Mouse (Mus musculus): ENCODE measurements around the gene Casp9. TPM values are rescaled to one million over a fixed set of nuclear protein-coding genes. Genes with fewer than 3 reads are reported as not detected.

The Casp9 gene
- total RNA-seq, 2 experiments from 2014 or later = 13.5 to 13.8 TPM

- no peak for DNase-seq
Observed at GRCm38 (mm10) chr4:141818861-141819260, 25.4 kb downstream of the Casp9 start.

GRCm38 (mm10) chr4:141819316-141819715 lies 25.9 kb downstream of the Casp9 start:
- DNase-seq = no peak

GRCm38 (mm10) chr4:141821178-141821577 lies 27.8 kb downstream of the Casp9 start:
- no peak for DNase-seq

- DNase-seq = peak; percentile 57
Observed at GRCm38 (mm10) chr4:141822089-141822488, 28.7 kb downstream of the Casp9 start.

GRCm38 (mm10) chr4:141822979-141823378 lies 29.6 kb downstream of the Casp9 start:
- DNase-seq = peak; percentile 25

- no peak for DNase-seq
Observed at GRCm38 (mm10) chr4:141826060-141826459, 32.6 kb downstream of the Casp9 start, which contains the start of gene Cela2a. Gene Cela2a (minus strand): TSS chr4:141826160.

DNA sequence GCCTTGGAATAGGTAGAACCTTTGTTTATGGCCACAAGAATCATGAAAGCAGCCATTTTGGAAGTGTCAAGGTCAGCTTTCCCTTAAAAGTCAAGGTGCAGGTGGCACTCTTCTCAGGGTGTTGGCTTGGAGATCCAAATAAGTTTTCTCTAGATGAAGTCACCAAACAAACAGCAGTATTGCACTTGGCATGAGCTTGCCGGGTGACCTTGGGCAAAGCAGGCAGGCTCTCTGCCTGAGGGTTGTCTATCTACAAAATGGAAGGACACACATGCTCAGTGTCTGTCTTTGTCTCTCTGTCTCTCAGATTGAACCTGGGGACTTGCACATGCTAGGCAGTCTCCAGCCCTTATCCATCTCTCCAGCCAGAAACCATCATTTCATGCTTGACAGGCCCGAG lies 34.0 kb downstream of the Casp9 start:
- no peak for DNase-seq

DNA sequence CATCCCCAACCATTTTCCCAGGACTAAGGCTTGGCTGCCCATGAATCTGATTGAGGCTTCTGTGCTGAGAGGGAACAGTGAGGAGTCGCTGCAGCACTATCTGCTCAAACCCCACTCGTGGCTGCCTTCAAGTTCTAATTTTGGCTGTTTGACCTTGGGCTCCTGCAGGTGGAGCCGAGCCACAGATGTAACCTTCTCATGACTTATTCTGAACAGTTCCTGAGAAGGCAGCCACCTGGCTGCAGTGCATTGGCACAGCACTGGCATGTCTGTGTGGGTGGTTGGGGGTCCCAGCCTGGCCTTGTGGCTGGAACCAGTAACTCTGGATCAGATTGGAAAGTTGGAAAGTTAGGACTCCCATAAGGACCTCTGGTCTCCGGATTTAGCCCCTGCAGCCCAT lies 34.8 kb downstream of the Casp9 start:
- no peak for DNase-seq

DNA sequence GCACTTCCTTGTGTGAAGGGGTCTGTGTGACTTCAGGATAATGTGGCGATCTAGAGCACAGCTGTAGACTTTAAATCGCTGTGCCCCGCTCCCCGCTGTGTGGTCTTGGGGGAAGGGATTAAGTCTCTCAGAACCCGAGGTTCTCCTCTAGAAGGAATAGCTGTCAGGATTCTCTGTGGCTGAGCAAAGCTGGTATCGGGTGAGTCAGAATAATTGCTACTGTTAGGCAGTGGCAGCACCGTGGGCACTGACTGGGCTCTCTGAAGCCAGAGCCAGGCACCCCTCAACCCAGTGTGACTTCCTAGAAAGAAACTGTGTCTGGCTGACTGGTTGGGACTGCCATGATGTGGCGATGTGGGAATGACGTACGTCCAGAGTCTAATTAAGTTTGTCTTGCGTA lies 37.0 kb downstream of the Casp9 start:
- DNase-seq = no peak

DNA sequence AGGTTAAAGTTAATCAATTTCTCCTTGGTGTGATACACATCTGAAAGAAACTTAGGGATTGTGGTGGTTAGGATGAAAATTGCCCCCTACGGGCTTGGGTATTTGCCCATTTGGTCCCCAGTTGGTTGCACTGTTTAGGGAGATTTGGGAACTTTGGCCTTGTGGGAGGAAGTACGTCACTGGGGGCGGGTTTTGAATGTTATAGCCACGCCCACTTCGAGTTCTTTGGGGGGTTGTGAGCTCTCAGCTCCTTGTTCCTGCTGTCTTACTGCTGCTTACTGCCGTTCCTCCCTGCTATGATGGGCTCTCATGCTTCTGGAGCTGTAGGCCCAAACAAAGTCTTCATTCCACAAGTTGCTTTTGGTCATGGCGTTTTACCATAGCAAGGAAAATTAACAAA lies 37.9 kb downstream of the Casp9 start:
- no peak for DNase-seq

GRCm38 (mm10) chr4:141833911-141834310 lies 40.5 kb downstream of the Casp9 start:
- no peak for DNase-seq

DNA sequence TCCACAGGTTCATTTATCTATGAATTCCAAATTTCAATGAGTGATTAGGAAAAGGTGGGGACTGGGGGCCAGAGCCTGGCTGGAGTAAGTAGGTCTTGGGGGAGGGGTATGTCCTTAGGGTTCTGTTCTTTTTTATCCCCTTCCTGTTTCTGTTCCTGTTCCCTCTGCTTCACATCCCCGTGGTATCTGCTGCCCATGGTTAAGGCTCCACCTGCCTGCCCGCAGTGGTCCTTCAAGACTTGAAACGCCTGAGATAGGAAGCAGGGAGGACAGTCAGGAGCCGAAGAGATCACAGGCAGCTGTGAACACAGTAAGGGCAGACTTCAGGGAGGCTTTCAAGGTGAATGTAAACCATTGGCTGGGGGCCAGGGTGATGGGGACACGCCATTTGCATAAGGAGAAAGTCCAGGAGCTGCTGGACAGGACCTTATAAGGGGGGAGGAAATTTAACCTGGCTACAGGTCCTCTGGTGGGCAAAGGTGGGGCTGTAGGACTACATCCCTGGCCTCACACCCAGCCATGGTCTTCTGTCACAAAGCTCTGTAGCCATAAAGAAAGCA lies 41.2 kb downstream of the Casp9 start:
- no peak for DNase-seq

- DNase-seq = no peak
Observed at GRCm38 (mm10) chr4:141845999-141846398, 52.6 kb downstream of the Casp9 start, which contains the start of gene Ctrc. Gene Ctrc (minus strand): TSS chr4:141846359.

- peak; percentile 71 for DNase-seq
Observed at GRCm38 (mm10) chr4:141853437-141853836, 60.0 kb downstream of the Casp9 start.

- DNase-seq = peak; percentile 90
Observed at GRCm38 (mm10) chr4:141857422-141857930, 64.1 kb downstream of the Casp9 start.

DNA sequence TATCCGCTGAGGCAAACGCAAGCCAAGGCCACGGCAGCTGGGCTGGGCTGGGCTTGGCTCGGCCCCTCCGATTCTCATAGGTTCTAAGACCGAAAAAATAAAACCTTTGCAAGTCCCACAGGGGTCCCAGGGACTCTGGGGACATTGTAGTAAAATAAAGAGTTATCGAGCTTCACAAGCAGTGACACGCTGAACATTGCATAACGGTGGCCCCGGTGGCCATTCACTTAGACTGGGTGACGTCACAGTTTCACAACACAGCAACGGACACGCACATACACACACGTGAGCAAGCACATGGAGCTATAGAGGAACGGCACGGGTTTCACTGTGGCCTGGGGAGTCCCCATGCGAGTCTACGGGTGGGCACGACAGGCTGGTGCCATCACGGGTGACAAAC lies 65.1 kb downstream of the Casp9 start:
- no peak for DNase-seq

DNA sequence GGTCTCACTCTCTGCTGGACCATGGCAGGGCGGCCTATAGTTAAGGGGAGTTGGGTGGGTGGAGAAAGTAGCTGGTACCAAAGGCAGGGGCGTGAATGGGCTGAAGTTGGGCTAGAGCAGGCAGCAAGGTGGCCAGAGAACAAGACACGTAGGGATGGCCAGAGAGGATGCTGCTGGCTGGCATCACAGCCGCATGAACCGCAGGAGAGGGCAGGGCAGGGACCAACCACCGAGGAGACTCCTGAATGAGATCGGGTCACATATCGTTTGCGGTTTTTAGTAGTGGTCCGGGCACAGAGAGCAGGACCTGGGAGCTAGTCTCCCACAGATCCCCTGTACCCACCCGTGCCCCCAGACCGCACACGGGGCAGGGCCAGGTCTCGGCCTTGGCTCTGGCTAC lies 65.9 kb downstream of the Casp9 start:
- no peak for DNase-seq

DNA sequence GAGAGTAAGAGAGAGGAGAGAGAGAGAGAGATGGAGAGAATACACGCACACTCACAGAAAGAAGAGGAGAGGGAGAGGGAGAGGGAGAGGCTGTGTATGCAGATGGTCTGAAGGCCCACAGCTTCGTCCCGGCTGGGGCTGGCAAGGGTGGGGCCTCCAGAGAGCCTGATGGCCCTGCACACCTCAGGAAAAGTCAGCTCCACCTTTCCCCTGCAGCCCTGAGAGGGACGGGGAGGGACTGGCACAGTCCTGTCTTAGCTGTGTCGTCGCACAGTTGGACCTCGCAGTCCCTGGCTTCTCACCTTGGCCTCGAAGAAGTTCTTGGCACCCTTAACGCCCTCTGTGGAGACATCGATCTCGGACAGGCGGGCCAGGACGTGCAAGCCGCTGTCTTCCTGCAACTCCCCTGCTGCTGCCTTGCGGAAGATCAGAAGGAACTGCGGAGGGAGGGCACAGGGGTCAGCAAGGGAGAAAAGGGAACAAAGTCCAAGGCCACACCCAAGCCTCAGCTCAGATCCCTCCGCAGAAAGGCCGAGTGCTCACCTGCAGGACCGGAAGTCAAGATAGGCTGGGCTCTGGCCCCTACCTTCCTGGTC lies 66.9 kb downstream of the Casp9 start:
- DNase-seq = no peak

- DNase-seq = no peak
Observed at GRCm38 (mm10) chr4:141861591-141862295, 68.3 kb downstream of the Casp9 start.

DNA sequence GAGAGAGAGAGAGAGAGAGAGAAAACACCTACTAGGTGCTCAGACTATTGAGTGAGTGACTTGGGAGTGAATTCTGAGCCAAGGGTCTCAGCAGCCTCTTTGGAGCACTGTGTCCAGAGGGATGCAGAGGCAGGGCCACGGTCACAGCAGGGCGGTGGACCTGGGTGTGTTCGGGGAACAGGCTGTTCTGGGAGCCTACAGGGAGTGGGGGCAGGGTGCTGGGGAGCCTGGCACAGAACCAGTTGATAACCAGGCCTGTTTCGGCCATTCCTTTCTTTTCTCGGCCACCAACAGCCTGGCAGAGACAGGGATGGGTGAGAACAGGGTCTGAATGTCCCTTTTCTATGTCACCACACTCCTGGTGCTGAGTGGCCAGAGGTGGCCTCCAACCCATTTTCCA lies 69.5 kb downstream of the Casp9 start:
- no peak for DNase-seq

DNA sequence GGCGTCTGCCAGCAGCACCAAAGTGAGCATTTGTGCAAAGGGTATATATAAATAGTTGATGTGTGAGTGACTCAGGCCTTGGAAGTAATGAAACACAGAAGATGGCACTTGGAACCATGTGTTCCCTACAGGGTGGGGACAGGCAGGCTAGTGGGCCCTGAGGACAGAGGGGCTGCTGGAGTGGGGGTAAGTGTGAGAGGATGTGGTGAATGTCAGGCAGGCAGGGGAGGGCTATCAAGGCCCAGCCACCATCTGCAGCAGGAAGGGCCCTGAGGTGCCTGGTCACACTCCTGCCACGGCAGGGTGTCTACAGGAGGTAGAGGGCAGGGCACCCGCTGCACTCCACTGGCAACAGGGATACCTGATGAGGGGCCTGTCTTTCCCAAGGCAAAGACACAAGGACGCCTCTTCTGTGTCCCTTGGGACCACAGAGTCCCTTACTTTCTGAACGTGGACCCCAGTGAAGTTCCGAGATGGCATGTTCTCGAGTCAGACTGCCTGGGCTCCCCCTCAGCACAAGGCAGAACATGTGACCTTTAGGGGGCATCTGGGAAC lies 70.4 kb downstream of the Casp9 start:
- DNase-seq = no peak

DNA sequence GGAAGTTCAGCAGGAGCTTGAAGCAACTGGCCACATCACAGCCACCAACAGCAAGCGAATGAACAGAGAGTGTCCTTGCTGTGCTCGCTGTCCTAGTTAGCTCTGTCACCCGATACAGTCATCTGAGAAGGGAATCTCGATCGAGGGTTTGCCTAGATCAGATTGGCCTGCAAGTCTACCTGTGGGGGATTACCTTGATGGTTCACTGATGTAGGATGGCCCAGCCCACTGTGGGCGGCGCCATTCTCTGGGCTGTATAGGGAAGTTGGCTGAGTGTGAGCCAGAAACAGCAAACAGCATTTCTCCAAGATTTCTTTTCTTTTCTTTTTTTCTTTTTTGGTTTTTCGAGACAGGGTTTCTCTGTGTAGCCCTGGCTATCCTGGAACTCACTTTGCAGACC lies 71.1 kb downstream of the Casp9 start:
- DNase-seq = no peak

DNA sequence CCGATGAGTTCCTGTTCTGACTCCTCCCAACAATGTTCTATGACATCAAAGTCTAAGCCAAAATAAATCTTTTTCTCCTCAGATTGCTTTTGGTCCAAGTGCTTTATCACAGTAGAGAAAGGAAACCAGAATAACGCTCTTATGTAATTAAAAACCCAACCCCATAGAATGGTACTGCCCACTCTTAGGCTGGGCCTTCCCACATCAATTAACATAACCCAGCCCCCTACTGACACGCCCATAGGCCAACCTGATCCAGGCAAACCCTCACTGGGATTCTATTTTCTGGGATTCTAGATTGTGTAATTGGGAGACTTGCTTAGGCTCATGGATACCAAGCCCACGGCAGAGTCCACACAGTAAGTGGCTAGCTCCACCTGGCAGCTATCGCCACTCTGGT lies 71.6 kb downstream of the Casp9 start:
- no peak for DNase-seq
